Comparison of ENCODE assay signal across 24 mouse cellular contexts in the genomic region with DNA sequence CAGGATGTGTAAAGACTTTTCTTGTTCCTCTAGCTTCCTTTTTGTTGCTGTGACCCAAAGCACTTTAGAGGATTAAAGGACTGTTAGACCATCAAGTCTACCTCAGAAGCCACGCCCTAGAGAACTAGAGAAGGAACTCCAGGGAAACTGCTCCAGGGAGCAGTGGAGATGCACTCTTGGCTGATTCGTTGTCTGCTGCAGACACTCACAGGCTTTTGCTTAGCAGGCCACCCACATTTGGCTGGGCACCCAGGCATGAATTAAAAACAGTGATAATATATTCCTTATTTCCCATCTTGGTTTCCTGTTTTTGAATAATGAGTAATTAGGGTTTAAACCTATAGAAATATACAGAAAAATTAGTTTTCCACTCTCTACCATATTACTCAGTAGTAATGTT.
DNase-seq lines count a peak whose midpoint lies in the region; ATAC-seq lines count a peak whose summit lies in the region.
"Had no signal": no experiment of that assay in that cellular context is flagged by ENCODE, and none has a peak within 500 bp of the region (broad histone marks: within the 10 kb centered on the region; RNA-seq: fewer than 3 reads in every experiment).

No protein-coding gene starts in this region.

- H3K27ac ChIP-seq in midbrain, embryonic 11.5 days (ENCODE audit: low read depth, low read length): no peak overlapping the region
- H3K27ac ChIP-seq in midbrain, embryonic 14.5 days (replicated peaks; ENCODE audit: low read depth, low read length): no peak overlapping the region
- H3K27ac ChIP-seq: embryonic facial prominence, embryonic 13.5 days; embryonic facial prominence, embryonic 15.5 days; forebrain, embryonic 10.5 days; forebrain, embryonic 12.5 days had no signal

- ATAC-seq in midbrain, embryonic 11.5 days (ENCODE audit: low FRiP score): no peak
- no peak for ATAC-seq in midbrain, embryonic 14.5 days (ENCODE audit: low FRiP score, low TSS enrichment)
- ATAC-seq: activated CD4-positive, CD25-positive, alpha-beta regulatory T cell, adult 4 months; forebrain, embryonic 14.5 days; forebrain, embryonic 16.5 days had no signal

- DNase-seq in midbrain, embryonic 11.5 days (ENCODE audit: low spot score, missing footprints): peak; percentile 49
- DNase-seq in midbrain, embryonic 14.5 days: no peak
- peak; percentile 8 for DNase-seq in right cerebral cortex, postnatal 14 days
- DNase-seq in right cerebral cortex, postnatal 25 days: no peak
- DNase-seq in brain, adult 2 months (ENCODE audit: low read depth, low spot score): peak; percentile 21
- no peak for DNase-seq in kidney, postnatal 14 days
- DNase-seq: adrenal gland, adult 8-10 months; adrenal gland, postnatal 14 days; adrenal gland, postnatal 36 days; cerebellum, adult 11 months; cerebellum, adult 18-20 months; cerebellum, adult 8-10 months; cerebellum, adult 9-11 months; cerebellum, postnatal 14 days; cerebellum, postnatal 36 days; embryo, embryonic 11 days had no signal

- H3K9ac ChIP-seq in midbrain, embryonic 11.5 days (ENCODE audit: low read length): no peak overlapping the region
- H3K9ac ChIP-seq in midbrain, embryonic 14.5 days (replicated peaks; ENCODE audit: low read length): no peak overlapping the region
- H3K9ac ChIP-seq: embryonic facial prominence, embryonic 13.5 days; embryonic facial prominence, embryonic 15.5 days; forebrain, embryonic 12.5 days had no signal

- H3K4me3 ChIP-seq in midbrain, embryonic 11.5 days (ENCODE audit: low read depth, low read length): no peak overlapping the region
- H3K4me3 ChIP-seq in midbrain, embryonic 14.5 days (replicated peaks; ENCODE audit: low read depth, low read length): no peak overlapping the region
- H3K4me3 ChIP-seq: embryonic facial prominence, embryonic 13.5 days; embryonic facial prominence, embryonic 15.5 days; erythroblast, embryonic 14.5 days; forebrain, embryonic 10.5 days; forebrain, embryonic 12.5 days had no signal

- no peaks in the 10 kb centered on the region for H3K4me1 ChIP-seq in midbrain, embryonic 11.5 days (ENCODE audit: control insufficient read depth, insufficient read depth, low read length)
- no peaks in the 10 kb centered on the region for H3K4me1 ChIP-seq in midbrain, embryonic 14.5 days (ENCODE audit: control insufficient read depth, insufficient read depth, low read length)
- H3K4me1 ChIP-seq: embryonic facial prominence, embryonic 13.5 days; embryonic facial prominence, embryonic 15.5 days; forebrain, embryonic 10.5 days; forebrain, embryonic 12.5 days had no signal

- no peaks in the 10 kb centered on the region for H3K27me3 ChIP-seq in midbrain, embryonic 11.5 days (ENCODE audit: control insufficient read depth, insufficient read depth, low read length)
- H3K27me3 ChIP-seq in midbrain, embryonic 14.5 days (ENCODE audit: control insufficient read depth, insufficient read depth, low read length): no peaks in the 10 kb centered on the region
- H3K27me3 ChIP-seq: embryonic facial prominence, embryonic 13.5 days; embryonic facial prominence, embryonic 15.5 days; forebrain, embryonic 12.5 days had no signal

- H3K4me2 ChIP-seq in midbrain, embryonic 11.5 days: no peak overlapping the region
- no peak overlapping the region for H3K4me2 ChIP-seq in midbrain, embryonic 14.5 days (ENCODE audit: low read length)
- H3K4me2 ChIP-seq: embryonic facial prominence, embryonic 13.5 days; embryonic facial prominence, embryonic 15.5 days; forebrain, embryonic 12.5 days had no signal

- no peaks in the 10 kb centered on the region for H3K36me3 ChIP-seq in midbrain, embryonic 11.5 days (ENCODE audit: control insufficient read depth, insufficient read depth, low read length)
- H3K36me3 ChIP-seq in midbrain, embryonic 14.5 days (ENCODE audit: control insufficient read depth, insufficient read depth, low read length): no peaks in the 10 kb centered on the region
- H3K36me3 ChIP-seq: embryonic facial prominence, embryonic 13.5 days; embryonic facial prominence, embryonic 15.5 days; forebrain, embryonic 10.5 days; forebrain, embryonic 12.5 days had no signal

- no peaks in the 10 kb centered on the region for H3K9me3 ChIP-seq in midbrain, embryonic 11.5 days (ENCODE audit: control insufficient read depth, low read length)
- no peaks in the 10 kb centered on the region for H3K9me3 ChIP-seq in midbrain, embryonic 14.5 days (ENCODE audit: control insufficient read depth, low read length)
- H3K9me3 ChIP-seq: embryonic facial prominence, embryonic 13.5 days; embryonic facial prominence, embryonic 15.5 days; forebrain, embryonic 10.5 days; forebrain, embryonic 12.5 days had no signal

- whole genome bisulfite sequencing in midbrain, embryonic 11.5 days: 41% methylated on average over 2 of the region's 2 CpGs
- WGBS in midbrain, embryonic 14.5 days: 54% methylated on average over 2 of the region's 2 CpGs

Comparison
In these comparisons a context has a peak if more than half of its experiments do, and no peak if none do; other contexts are left out.
1. DNase-seq: peak in midbrain, embryonic 11.5 days (single experiment), right cerebral cortex, postnatal 14 days (single experiment) and brain, adult 2 months (single experiment); none in midbrain, embryonic 14.5 days (single experiment), right cerebral cortex, postnatal 25 days (single experiment) and kidney, postnatal 14 days (single experiment).